Mouse (Mus musculus) ovary, adult 2 months (tissue): ENCODE results near the gene BC055324. TPM values are rescaled to one million over a fixed set of nuclear protein-coding genes. Genes with fewer than 3 reads are reported as not detected.

Experiments used
- polyA plus RNA-seq: library from polyadenylated mRNA; depleted of rRNA; stranded (reverse); fragments of >200 nt; gene quantifications from 2 replicates; pipeline ENCODE4 v1.2.3, GENCODE M21; 2012; rRNA removed

BC055324 gene
- polyA plus RNA-seq: 1.8 and 3.6 TPM in 2 replicates

GRCm38 (mm10) chr1:163994721-163995608 lies at the start of gene BC055324, which contains the start of gene Mettl18:
BC055324 (minus strand) TSS chr1:163994796.
Mettl18 (plus strand) TSS chr1:163994889.

GRCm38 (mm10) chr1:163928846-163929245 lies 65.8 kb downstream of the BC055324 start, which contains the start of gene Scyl3:
Scyl3 (plus strand) TSS chr1:163929100.

Other genes with a start within 250 kb of the BC055324 start
- 3.6 and 4.7 TPM in 2 replicates for gene Kifap3, start 215.2 kb downstream of the BC055324 start, polyA plus RNA-seq
- gene Scyl3, start 65.7 kb downstream of the BC055324 start, polyA plus RNA-seq: 7.0 and 7.8 TPM in 2 replicates
- gene Mettl18, start 93 bp upstream of the BC055324 start, polyA plus RNA-seq: 0.18 and 0.26 TPM in 2 replicates
- gene Sele, start 53.4 kb upstream of the BC055324 start, polyA plus RNA-seq: 0.39 and 0.41 TPM in 2 replicates
- gene Sell, start 67.2 kb upstream of the BC055324 start, polyA plus RNA-seq: 0.30 and 0.38 TPM in 2 replicates
- gene Selp, start 120.5 kb upstream of the BC055324 start, polyA plus RNA-seq: 5.6 and 6.8 TPM in 2 replicates
- gene F5, start 157.0 kb upstream of the BC055324 start, polyA plus RNA-seq: 0.50 and 0.52 TPM in 2 replicates